Mouse (Mus musculus): Measurements from ENCODE around the gene Zfp780b. TPM values are rescaled to one million over a fixed set of nuclear protein-coding genes. Genes with fewer than 3 reads are reported as not detected.

Zfp780b gene
- polyA plus RNA-seq (2014; fragmentation: Illumina TruSeq; extraction: RNeasy Lipid Tissue Mini Kit (QIAGEN cat#74804); ENCODE audit: low read depth, low replicate concordance): 5.7 TPM

GRCm38 (mm10) chr7:27978683-27979528, at the start of gene Zfp780b:
Zfp780b (minus strand) TSS chr7:27979171.

GRCm38 (mm10) chr7:28013549-28014444, 34.8 kb upstream of the Zfp780b start, which contains the start of gene Zfp850:
Zfp850 (minus strand) TSS chr7:28014115.

GRCm38 (mm10) chr7:27928818-27929695, 49.9 kb downstream of the Zfp780b start, which contains the start of gene Zfp974:
Zfp974 (minus strand) TSS chr7:27929460.

Other genes with a start within 250 kb of the Zfp780b start
- 5.9 TPM for gene Zfp60, start 247.8 kb downstream of the Zfp780b start, polyA plus RNA-seq (2014; fragmentation: Illumina TruSeq; extraction: RNeasy Lipid Tissue Mini Kit (QIAGEN cat#74804); ENCODE audit: low read depth, low replicate concordance)
- gene Zfp626, start 172.0 kb downstream of the Zfp780b start, polyA plus RNA-seq (2014; fragmentation: Illumina TruSeq; extraction: RNeasy Lipid Tissue Mini Kit (QIAGEN cat#74804); ENCODE audit: low read depth, low replicate concordance): 4.1 TPM
- gene Zfp59, start 140.6 kb downstream of the Zfp780b start, polyA plus RNA-seq (2014; fragmentation: Illumina TruSeq; extraction: RNeasy Lipid Tissue Mini Kit (QIAGEN cat#74804); ENCODE audit: low read depth, low replicate concordance): 2.9 TPM
- 2.1 TPM for gene Zfp607a, start 121.6 kb downstream of the Zfp780b start, polyA plus RNA-seq (2014; fragmentation: Illumina TruSeq; extraction: RNeasy Lipid Tissue Mini Kit (QIAGEN cat#74804); ENCODE audit: low read depth, low replicate concordance)
- gene Zfp974, start 49.7 kb downstream of the Zfp780b start, polyA plus RNA-seq (2014; fragmentation: Illumina TruSeq; extraction: RNeasy Lipid Tissue Mini Kit (QIAGEN cat#74804); ENCODE audit: low read depth, low replicate concordance): 4.4 TPM
- 0.89 TPM for gene Zfp850, start 34.9 kb upstream of the Zfp780b start, polyA plus RNA-seq (2014; fragmentation: Illumina TruSeq; extraction: RNeasy Lipid Tissue Mini Kit (QIAGEN cat#74804); ENCODE audit: low read depth, low replicate concordance)
- 96.3 TPM for gene Psmc4, start 70.9 kb upstream of the Zfp780b start, polyA plus RNA-seq (2014; fragmentation: Illumina TruSeq; extraction: RNeasy Lipid Tissue Mini Kit (QIAGEN cat#74804); ENCODE audit: low read depth, low replicate concordance)
- gene Fcgbp, start 92.1 kb upstream of the Zfp780b start, polyA plus RNA-seq (2014; fragmentation: Illumina TruSeq; extraction: RNeasy Lipid Tissue Mini Kit (QIAGEN cat#74804); ENCODE audit: low read depth, low replicate concordance): 0.55 TPM
- not detected for gene 9530053A07Rik, start 150.3 kb upstream of the Zfp780b start, polyA plus RNA-seq (2014; fragmentation: Illumina TruSeq; extraction: RNeasy Lipid Tissue Mini Kit (QIAGEN cat#74804); ENCODE audit: low read depth, low replicate concordance)
- gene Fbl, start 190.5 kb upstream of the Zfp780b start, polyA plus RNA-seq (2014; fragmentation: Illumina TruSeq; extraction: RNeasy Lipid Tissue Mini Kit (QIAGEN cat#74804); ENCODE audit: low read depth, low replicate concordance): 49.5 TPM
- 19.2 TPM for gene Dyrk1b, start 200.3 kb upstream of the Zfp780b start, polyA plus RNA-seq (2014; fragmentation: Illumina TruSeq; extraction: RNeasy Lipid Tissue Mini Kit (QIAGEN cat#74804); ENCODE audit: low read depth, low replicate concordance)

All from heart, adult 10 weeks (tissue).